Mouse (Mus musculus) lung, embryonic 16.5 days (tissue): ENCODE measurements at regions not wholly inside any gene's neighbourhood (a gene's known extent, or its start where the extent isn't known, plus 50 kb on each side); places are given as distances from the start of the nearest gene placed in this dataset.
A peak's percentile ranks its signal among the peaks of the same experiment; 100 is the strongest.

Experiments used
- ATAC-seq: fragments of 200-750 bp; cut with Nextera tagmentation; 2 replicates; pipeline ENCODE4 v1.8.0; 2017; ENCODE audit warnings: low read depth, mild to moderate bottlenecking, moderate library complexity
- H3K27ac ChIP-seq: fragments of 300-500 bp; sonication (generic); 2 replicates; pipeline ENCODE4 v1.5.1; 2014; ENCODE audit warnings: mild to moderate bottlenecking, control low read depth, low read length
- H3K27me3 ChIP-seq: fragments of 300-500 bp; sonication (generic); 2 replicates; pipeline ENCODE4 v1.6.1; 2014; ENCODE audit warnings: low read depth, low read length, mixed read lengths; ENCODE audit not compliant: control insufficient read depth, insufficient read depth
- H3K36me3 ChIP-seq: fragments of 300-500 bp; sonication (generic); 2 replicates; pipeline ENCODE4 v1.6.1; 2014; ENCODE audit warnings: low read length; ENCODE audit not compliant: control insufficient read depth, insufficient read depth
- H3K4me1 ChIP-seq: fragments of 300-500 bp; sonication (generic); replicated peaks from 2 replicates; pipeline ENCODE4 v1.6.1; 2014; ENCODE audit warnings: low read length, mixed read lengths; ENCODE audit not compliant: control insufficient read depth, insufficient read depth
- H3K4me2 ChIP-seq: fragments of 300-500 bp; sonication (generic); 2 replicates; pipeline ENCODE4 v1.6.1; 2014; ENCODE audit warnings: low read depth, low read length, control low read depth
- H3K4me3 ChIP-seq: fragments of 300-500 bp; sonication (generic); 2 replicates; pipeline ENCODE4 v1.5.1; 2014; ENCODE audit warnings: mild to moderate bottlenecking, low read length, control low read depth
- H3K9ac ChIP-seq: fragments of 300-500 bp; sonication (generic); 2 replicates; pipeline ENCODE4 v1.6.1; 2014; ENCODE audit warnings: low read length, control low read depth
- H3K9me3 ChIP-seq: fragments of 300-500 bp; sonication (generic); 2 replicates; pipeline ENCODE4 v1.6.1; 2016; ENCODE audit warnings: low read length; ENCODE audit not compliant: control insufficient read depth
- WGBS: fragments of 180-500 bp; shearing (Covaris S2); extraction: QIAGEN DNeasy Blood & Tissue Kit; methylation state at CpG from one replicate; pipeline ENCODE4 v1.1.7; 2014; 5-methylcytosine and 5-hydroxymethylcytosine counted together

DNA sequence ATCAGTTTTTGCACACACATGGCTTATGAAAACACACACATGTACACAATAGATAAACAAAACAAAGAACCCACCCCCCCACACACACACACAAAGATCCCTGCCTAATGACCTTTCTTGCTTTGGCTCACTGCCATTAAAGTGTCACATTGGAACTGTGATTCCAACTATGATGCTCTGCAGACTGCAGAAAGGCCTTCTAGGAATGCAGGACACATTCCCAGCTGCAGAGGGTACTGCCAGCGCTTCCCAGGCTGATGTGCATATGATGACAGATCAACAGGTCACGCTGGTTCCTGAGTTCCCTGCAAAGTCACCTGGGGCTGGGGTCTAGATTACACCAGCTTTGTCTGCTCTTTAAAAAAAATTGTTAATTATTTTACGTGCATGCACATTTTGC, 68.1 kb upstream of the Ppm1j start:
- H3K36me3 ChIP-seq = no peaks in the 10 kb centered on the region
- no peak overlapping the region for H3K4me2 ChIP-seq
- H3K27me3 ChIP-seq = no peaks in the 10 kb centered on the region
- no peak overlapping the region for H3K9ac ChIP-seq
- no peak overlapping the region for H3K4me3 ChIP-seq
- ATAC-seq = no peak
- 54% methylated on average over 3 of the region's 3 CpGs for WGBS
- no peaks in the 10 kb centered on the region for H3K9me3 ChIP-seq
- no peaks in the 10 kb centered on the region for H3K4me1 ChIP-seq
- H3K27ac ChIP-seq = no peak overlapping the region

- H3K9me3 ChIP-seq = no peaks in the 10 kb centered on the region
- H3K4me2 ChIP-seq = peak overlapping the region; percentile 48
- no peaks in the 10 kb centered on the region for H3K27me3 ChIP-seq
- H3K9ac ChIP-seq = peak overlapping the region; percentile 19; the same call in 1 of the 2 replicates
- ATAC-seq = peak; percentile 75
- H3K36me3 ChIP-seq = no peaks in the 10 kb centered on the region
- H3K4me1 ChIP-seq = no peaks in the 10 kb centered on the region
- WGBS = 25% methylated on average over 8 of the region's 8 CpGs
- no peak overlapping the region for H3K27ac ChIP-seq
- peak overlapping the region; percentile 4; the same call in 1 of the 2 replicates for H3K4me3 ChIP-seq
Observed at GRCm38 (mm10) chr3:104713836-104714631, 66.8 kb upstream of the Ppm1j start.

DNA sequence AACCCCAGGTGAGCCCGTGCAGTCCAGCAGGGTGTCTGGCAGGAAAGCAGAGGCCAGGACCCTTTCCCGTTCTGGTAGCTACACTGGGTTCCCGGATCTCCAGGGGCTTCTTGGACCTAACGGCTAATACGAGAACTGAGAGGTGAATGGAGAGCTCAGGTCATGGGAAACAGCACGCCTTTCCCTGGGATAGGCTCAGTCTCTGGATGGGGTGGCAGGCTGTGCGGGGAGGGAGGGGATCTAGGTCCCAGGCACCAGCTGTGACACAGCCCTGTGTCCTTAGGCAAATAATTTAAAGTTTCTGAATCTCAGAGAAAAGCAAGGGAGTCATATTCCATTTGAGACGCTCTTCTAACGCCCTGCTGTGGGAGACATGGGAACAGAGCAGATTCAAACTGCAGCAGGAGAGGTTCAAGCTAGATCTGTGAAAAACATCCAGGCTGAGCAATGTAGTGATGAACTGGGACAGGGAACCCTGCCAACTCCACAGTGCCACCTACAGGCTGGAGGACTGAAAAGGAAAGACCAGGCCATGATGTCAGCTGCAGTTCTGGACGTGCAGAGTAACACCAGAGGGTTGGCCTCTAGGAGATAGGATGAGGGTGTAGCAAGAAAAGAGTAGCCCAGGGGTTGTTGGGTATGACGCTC, 66.1 kb upstream of the Ppm1j start:
- Histone ChIP-seq H3K9me3 (no peaks in the 10 kb centered on the region), H3K4me2 (peak overlapping the region; percentile 48), H3K36me3 (no peaks in the 10 kb centered on the region), H3K4me3 (peak overlapping the region; percentile 4; the same call in 1 of the 2 replicates), H3K27me3 (no peaks in the 10 kb centered on the region), H3K27ac (no peak overlapping the region), H3K9ac (peak overlapping the region; percentile 19; the same call in 1 of the 2 replicates), H3K4me1 (no peaks in the 10 kb centered on the region)
- peak; percentile 56; the same call in 1 of the 2 replicates for ATAC-seq
- 45% methylated on average over 11 of the region's 11 CpGs for WGBS
